12 mouse cellular contexts compared by ENCODE assay signal in the genomic region with DNA sequence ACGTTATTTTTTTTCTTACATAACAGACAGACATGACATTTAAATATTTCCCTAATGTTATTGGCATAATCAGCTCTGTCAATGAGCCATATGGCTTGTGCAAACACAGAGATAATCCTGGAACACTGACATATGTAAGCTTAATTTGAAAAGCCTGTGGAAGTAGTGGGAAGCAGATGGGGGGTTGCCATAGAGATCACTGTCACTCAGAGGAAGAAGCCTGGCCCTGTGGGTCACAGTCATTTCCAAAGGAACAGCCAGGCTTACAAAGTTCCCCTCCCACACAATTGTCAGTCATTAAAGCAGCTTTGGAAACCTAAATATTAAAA. TPM values are rescaled to one million over a fixed set of nuclear protein-coding genes. Genes with fewer than 3 reads are reported as not detected.
A peak's percentile ranks its signal among the peaks of the same experiment; 100 is the strongest.
DNase-seq lines count a peak whose midpoint lies in the region; ATAC-seq and TF ChIP-seq lines count a peak whose summit lies in the region.
"Had no signal": no experiment of that assay in that cellular context is flagged by ENCODE, and none has a peak within 500 bp of the region (broad histone marks: within the 10 kb centered on the region; RNA-seq: fewer than 3 reads in every experiment).

No protein-coding gene starts in this region.

- ATAC-seq in megakaryocyte-erythroid progenitor cell, adult 5-6 weeks (replicated peaks; ENCODE audit: low FRiP score, low TSS enrichment, poor library complexity, severe bottlenecking): no peak
- no peak for ATAC-seq in heart, embryonic 11.5 days (replicated peaks; ENCODE audit: insufficient number of reproducible peaks, low FRiP score, low TSS enrichment)
- ATAC-seq in stomach, postnatal 0 days (ENCODE audit: low FRiP score, low TSS enrichment): no peak

- H3K9ac ChIP-seq in heart, embryonic 11.5 days (ENCODE audit: low read depth, low read length): no peak overlapping the region
- no peak overlapping the region for H3K9ac ChIP-seq in stomach, postnatal 0 days (ENCODE audit: low read length)
- H3K9ac ChIP-seq: limb, embryonic 12.5 days had no signal

- no peak for TF ChIP-seq CTCF in stomach, postnatal 0 days (IDR thresholded peaks at IDR 0.05; ENCODE audit: low read depth)

- H3K4me1 ChIP-seq in heart, embryonic 11.5 days (ENCODE audit: control insufficient read depth, insufficient read depth, low read length): no peaks in the 10 kb centered on the region
- no peaks in the 10 kb centered on the region for H3K4me1 ChIP-seq in stomach, postnatal 0 days (replicated peaks; ENCODE audit: control insufficient read depth, insufficient read depth)

- no peaks in the 10 kb centered on the region for H3K36me3 ChIP-seq in heart, embryonic 11.5 days (ENCODE audit: control insufficient read depth, insufficient read depth, low read length)
- no peaks in the 10 kb centered on the region for H3K36me3 ChIP-seq in stomach, postnatal 0 days (ENCODE audit: control insufficient read depth, insufficient read depth, low read length)
- H3K36me3 ChIP-seq: limb, embryonic 12.5 days had no signal

- H3K4me2 ChIP-seq in heart, embryonic 11.5 days: no peak overlapping the region
- H3K4me2 ChIP-seq in stomach, postnatal 0 days (replicated peaks; ENCODE audit: low read depth): no peak overlapping the region
- H3K4me2 ChIP-seq: limb, embryonic 12.5 days had no signal

- H3K27ac ChIP-seq in heart, embryonic 11.5 days (ENCODE audit: low read depth, low read length): no peak overlapping the region
- no peak overlapping the region for H3K27ac ChIP-seq in stomach, postnatal 0 days (replicated peaks)
- H3K27ac ChIP-seq: limb, embryonic 12.5 days had no signal

- H3K4me3 ChIP-seq in heart, embryonic 11.5 days (ENCODE audit: low read depth, low read length): no peak overlapping the region
- H3K4me3 ChIP-seq in stomach, postnatal 0 days (ENCODE audit: low read depth, low read length): no peak overlapping the region
- H3K4me3 ChIP-seq: limb, embryonic 12.5 days; myocyte had no signal

- no peak for TF ChIP-seq EP300 in stomach, postnatal 0 days (optimal IDR thresholded peaks at IDR 0.05)

- 75% methylated on average over 1 of the region's 1 CpGs for WGBS in heart, embryonic 11.5 days (ENCODE audit: insufficient replicate concordance)
- WGBS in stomach, postnatal 0 days: 41% methylated on average over 1 of the region's 1 CpGs

- peak; percentile 34 for DNase-seq in MN1 (ENCODE audit: low spot score)
- peak; percentile 76 for DNase-seq in brain, embryonic 18.5 days (ENCODE audit: low read depth, low spot score)
- peak; percentile 21 to 29 for DNase-seq in frontal cortex, postnatal 10 days (ENCODE audit: low spot score in 2 of 2)
- DNase-seq in left cerebral cortex, adult 9 months (ENCODE audit: low spot score in 2 of 2): peak; percentile 19 to 23
- DNase-seq in thymus, postnatal 14 days: no peak
- no peak for DNase-seq in stomach, postnatal 0 days (ENCODE audit: low spot score)

- peaks cover 5% of the 10 kb centered on the region; the same call in 1 of the 2 replicates for H3K9me3 ChIP-seq in heart, embryonic 11.5 days (replicated peaks; ENCODE audit: control insufficient read depth, low read length)
- H3K9me3 ChIP-seq in stomach, postnatal 0 days (ENCODE audit: control insufficient read depth, low read length): no peaks in the 10 kb centered on the region
- H3K9me3 ChIP-seq: limb, embryonic 12.5 days had no signal

- no peaks in the 10 kb centered on the region for H3K27me3 ChIP-seq in heart, embryonic 11.5 days (ENCODE audit: control insufficient read depth, insufficient read depth, low read length)
- H3K27me3 ChIP-seq in stomach, postnatal 0 days (ENCODE audit: control insufficient read depth, insufficient read depth, low read length): no peaks in the 10 kb centered on the region

RNA-seq across cellular contexts. Expression of a gene that starts 2.3 kb away (rescaled TPM):
- total RNA-seq in megakaryocyte-erythroid progenitor cell, adult 5-6 weeks (2014; fragmentation: Nextera tagmentation): not detected in 2 replicates
- not detected in 2 replicates for total RNA-seq in megakaryocyte-erythroid progenitor cell, adult 5-6 weeks (2017)
- not detected in 2 replicates for polyA plus RNA-seq in heart, embryonic 11.5 days (2014; fragmentation: Nextera tagmentation; extraction: Ambion mirVana)
- not detected in 2 replicates for polyA plus RNA-seq in stomach, postnatal 0 days (2015; fragmentation: Nextera tagmentation; extraction: Ambion mirVana)
- total RNA-seq: ES-E14 had no signal
- polyA plus RNA-seq: limb, embryonic 12.5 days; myocyte; testis, adult 2 months had no signal

Comparison
In these comparisons a context has a peak if more than half of its experiments do, and no peak if none do; other contexts are left out.
1. DNase-seq: peak in MN1 (single experiment), brain, embryonic 18.5 days (single experiment), frontal cortex, postnatal 10 days (2 of 2) and left cerebral cortex, adult 9 months (2 of 2); none in thymus, postnatal 14 days (single experiment) and stomach, postnatal 0 days (single experiment).